Mouse (Mus musculus): ENCODE results near the gene Rplp2. TPM values are rescaled to one million over a fixed set of nuclear protein-coding genes. Genes with fewer than 3 reads are reported as not detected.
A peak's percentile ranks its signal among the peaks of the same experiment; 100 is the strongest.

The Rplp2 gene
- total RNA-seq, 2 experiments from 2014 or later = 1,459 to 1,825 TPM

GRCm38 (mm10) chr7:141430585-141431240 lies 16.5 kb upstream of the Rplp2 start:
- ATAC-seq (ENCODE audit: poor library complexity, severe bottlenecking) = no peak

GRCm38 (mm10) chr7:141431434-141432185 lies 15.6 kb upstream of the Rplp2 start:
- ATAC-seq (ENCODE audit: poor library complexity, severe bottlenecking) = no peak

- ATAC-seq (ENCODE audit: poor library complexity, severe bottlenecking) = no peak
Observed at GRCm38 (mm10) chr7:141432186-141432611, 15.0 kb upstream of the Rplp2 start.

DNA sequence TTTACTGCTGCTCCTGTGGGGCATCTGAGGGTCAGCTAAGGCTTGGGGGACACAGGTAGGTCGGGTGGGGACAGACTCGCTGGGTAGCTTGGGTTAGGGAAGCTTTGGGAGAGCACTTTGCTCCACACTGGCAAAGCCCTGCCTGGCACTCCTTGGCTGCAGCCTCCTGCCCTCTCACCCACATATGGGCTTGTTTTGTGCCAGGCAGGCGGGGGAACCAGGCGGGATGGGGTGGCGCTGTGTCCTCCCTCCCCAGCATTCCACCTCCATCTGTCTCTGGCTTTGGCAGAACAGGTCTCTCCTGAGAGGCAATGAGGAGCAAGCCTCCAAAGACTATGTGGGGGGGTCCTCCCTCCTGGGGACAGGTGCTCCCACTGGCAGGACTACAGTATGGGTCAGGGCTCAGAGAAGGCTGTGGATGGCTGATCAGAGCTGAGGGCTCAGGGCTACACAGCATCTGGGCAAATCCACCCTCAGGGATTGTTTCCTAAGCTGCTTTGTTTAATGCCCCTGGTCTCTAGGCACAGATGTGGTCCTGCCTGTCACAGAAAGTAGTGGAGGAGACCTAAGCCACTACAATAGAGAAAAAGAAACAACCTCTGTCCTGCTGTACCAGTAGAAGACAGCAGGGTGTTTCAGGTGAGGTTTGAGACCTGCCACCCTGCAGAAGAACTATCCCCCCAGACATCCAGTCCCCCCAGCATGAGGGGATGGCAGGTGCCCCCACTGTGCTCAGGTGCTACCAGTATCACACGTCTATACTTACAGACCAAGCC lies 14.2 kb upstream of the Rplp2 start:
- ATAC-seq (ENCODE audit: poor library complexity, severe bottlenecking) = no peak

DNA sequence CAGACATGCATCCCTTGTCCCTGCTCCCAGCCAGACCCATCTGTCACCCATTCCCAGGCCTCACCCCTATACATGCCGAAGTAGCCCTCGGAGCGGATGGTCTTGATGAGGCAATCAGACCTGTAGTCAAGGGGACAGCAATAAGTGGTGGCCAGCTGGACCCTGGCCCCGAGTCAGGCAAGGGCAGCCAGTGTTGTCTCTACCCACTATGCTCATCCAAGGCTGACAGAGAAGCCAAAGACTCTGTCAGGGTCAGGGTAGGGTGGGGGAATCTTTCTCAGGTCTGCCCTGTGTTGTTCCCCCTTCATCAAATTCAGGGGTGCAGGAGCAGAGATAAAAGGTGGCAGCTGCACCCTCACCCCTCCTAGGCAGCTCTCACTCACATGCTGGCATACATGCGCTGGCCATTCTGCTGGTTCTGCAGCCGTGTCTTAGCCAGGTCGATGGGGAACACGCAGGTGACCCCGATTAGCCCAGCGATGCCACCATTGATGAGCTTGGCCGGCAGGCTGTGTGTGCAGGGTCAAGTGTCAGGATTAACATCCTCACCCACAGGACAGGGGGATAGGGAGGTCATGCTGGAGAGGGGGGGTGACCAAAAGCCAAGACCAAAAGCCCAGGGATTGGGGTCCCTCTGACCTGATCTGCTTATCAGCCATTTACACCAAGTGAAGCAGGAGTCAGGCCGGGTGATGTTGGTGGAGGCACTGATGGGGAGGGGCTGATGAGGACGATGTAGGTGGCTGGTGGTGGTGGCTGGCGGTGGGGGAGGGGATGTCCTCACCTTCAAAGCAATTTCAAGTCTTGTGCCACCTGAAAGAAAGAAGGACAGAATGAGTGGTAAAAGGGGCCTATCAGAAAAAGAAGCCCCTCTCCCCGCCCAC lies 13.4 kb upstream of the Rplp2 start:
- no peak for ATAC-seq (ENCODE audit: poor library complexity, severe bottlenecking)

DNA sequence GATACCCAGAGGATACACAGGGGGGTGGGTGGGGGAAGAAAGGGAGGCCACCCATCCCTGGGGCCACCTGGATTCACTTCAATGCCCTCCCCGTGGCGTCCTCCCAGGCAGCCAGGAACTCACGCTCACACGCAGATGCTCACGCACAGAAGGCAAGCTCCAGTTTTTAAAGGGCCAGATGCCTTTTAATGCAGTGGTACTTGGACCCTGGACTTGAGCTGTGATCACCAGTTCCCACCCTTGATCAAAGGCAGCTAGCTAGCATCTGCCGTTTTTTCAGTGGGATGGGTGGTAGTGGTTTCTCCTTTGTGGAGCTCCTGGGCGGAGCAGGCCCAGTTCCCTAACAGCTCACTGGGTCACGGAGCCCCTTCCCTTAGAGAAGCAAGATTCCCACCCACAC lies 12.7 kb upstream of the Rplp2 start:
- ATAC-seq (ENCODE audit: poor library complexity, severe bottlenecking) = no peak; the same call in 1 of the 2 replicates

- peak; percentile 71 for ATAC-seq (ENCODE audit: poor library complexity, severe bottlenecking)
Observed at GRCm38 (mm10) chr7:141435129-141435855, 11.9 kb upstream of the Rplp2 start.

- ATAC-seq (ENCODE audit: poor library complexity, severe bottlenecking) = no peak
Observed at GRCm38 (mm10) chr7:141435856-141436522, 11.2 kb upstream of the Rplp2 start.

- no peak for ATAC-seq (ENCODE audit: poor library complexity, severe bottlenecking)
Observed at GRCm38 (mm10) chr7:141436523-141436892, 10.7 kb upstream of the Rplp2 start.

GRCm38 (mm10) chr7:141437178-141438120 lies 9.7 kb upstream of the Rplp2 start, which contains the start of gene Slc25a22:
TSS of gene Slc25a22 (minus strand) at chr7:141437892.
- peak; percentile 84 for ATAC-seq (ENCODE audit: poor library complexity, severe bottlenecking)

DNA sequence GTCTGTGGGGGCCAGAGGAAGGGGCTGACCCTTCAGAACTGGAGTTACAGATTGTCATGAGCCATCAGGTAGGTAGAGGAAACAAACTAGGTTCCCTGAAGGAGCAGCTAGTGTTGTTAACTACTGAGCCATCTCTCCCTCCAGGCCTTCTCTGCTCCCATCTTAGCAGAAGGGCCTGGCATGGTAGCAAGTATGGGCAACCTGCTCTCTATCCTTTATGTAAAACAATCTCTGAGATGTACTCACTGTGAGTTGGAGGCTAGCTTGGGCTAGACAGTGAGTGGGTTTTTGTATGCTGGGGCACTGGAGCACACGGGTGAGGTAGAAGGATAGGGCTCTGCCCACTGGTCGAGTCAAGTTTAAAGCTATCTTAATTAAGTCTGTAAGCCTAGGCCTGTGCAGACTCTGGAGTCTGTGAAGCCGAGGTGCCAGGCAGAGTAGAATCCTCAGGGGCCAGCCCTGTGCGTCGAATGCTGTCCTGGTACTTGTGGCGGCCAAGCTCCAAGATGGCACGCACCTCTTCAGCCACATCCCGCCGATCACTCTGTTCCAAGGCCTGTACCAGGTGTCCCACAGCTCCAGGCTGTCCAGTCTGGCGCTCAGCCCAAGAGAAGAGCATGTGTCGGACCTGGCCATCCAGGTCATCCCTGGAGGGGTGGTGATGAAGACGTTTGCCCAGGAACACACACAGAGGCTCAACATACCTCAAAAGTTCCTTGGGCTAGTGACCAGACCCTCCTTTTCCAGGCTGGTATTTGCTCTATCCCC lies 8.8 kb upstream of the Rplp2 start:
- no peak for ATAC-seq (ENCODE audit: poor library complexity, severe bottlenecking)

GRCm38 (mm10) chr7:141439140-141439679 lies 8.0 kb upstream of the Rplp2 start:
- ATAC-seq (ENCODE audit: poor library complexity, severe bottlenecking) = no peak

DNA sequence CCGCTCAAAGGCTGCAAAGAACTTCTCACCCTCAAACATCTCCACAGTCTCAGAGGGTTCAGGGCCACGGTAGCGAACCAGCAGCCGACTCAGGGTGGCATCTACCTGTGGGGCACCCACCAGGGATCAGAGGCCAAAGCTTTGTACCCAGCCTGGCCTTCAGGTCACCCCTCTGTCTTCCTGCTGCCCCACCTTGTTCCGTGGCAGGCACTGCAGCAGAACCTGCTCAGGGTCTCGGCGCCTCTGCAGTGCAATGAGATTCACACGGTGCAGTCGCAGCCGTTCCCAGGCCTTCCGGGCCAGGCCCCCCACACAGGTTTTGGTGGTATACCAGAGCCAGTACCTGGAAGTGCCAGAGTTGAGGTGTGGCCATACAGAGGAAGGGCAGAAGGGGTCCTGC lies 7.4 kb upstream of the Rplp2 start:
- no peak for ATAC-seq (ENCODE audit: poor library complexity, severe bottlenecking)

DNA sequence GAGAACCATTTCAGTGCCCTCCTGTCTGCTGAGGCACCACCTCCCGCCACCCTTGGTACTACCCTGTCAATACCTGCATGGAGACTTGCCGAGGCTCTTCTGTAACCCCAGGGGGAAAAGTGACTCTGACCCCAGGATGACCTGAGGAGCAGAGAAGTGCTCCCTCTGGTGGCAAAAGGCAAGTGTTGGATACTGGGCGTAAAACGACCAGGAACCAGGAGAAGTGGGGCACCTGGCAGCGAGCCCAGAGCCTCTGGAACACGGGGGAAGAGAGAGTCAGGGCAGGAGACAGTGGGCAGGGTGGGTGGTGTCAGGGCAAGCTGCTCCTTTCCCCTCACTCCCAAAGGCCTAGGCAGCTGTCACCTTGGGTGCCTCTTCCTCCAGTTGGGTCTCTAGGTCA lies 6.6 kb upstream of the Rplp2 start:
- ATAC-seq (ENCODE audit: poor library complexity, severe bottlenecking) = peak; percentile 28

- no peak for ATAC-seq (ENCODE audit: poor library complexity, severe bottlenecking)
Observed at GRCm38 (mm10) chr7:141441460-141441859, 5.7 kb upstream of the Rplp2 start.

- no peak for ATAC-seq (ENCODE audit: poor library complexity, severe bottlenecking)
Observed at GRCm38 (mm10) chr7:141442199-141442598, 5.0 kb upstream of the Rplp2 start.
